Mouse (Mus musculus): ENCODE data around the gene Gm26558.

- no peak for TF ChIP-seq CTCF (conservative IDR thresholded peaks at IDR 0.05; ENCODE audit: insufficient read depth, insufficient read length, low read depth, low read length)
- TF ChIP-seq POLR2A (IDR thresholded peaks at IDR 0.05; ENCODE audit: low read depth, low read length): no peak
Measured at GRCm38 (mm10) chr2:70657083-70657482, 4.8 kb downstream of the Gm26558 start.
